Comparison of ENCODE assay signal across 8 mouse cellular contexts in genomic region chr14:55745861-55746237, GRCm38 (mm10). TPM values are rescaled to one million over a fixed set of nuclear protein-coding genes. Genes with fewer than 3 reads are reported as not detected.
DNase-seq lines count a peak whose midpoint lies in the region; ATAC-seq and TF ChIP-seq lines count a peak whose summit lies in the region.

No protein-coding gene starts in this region.

- no peak for ATAC-seq in heart, embryonic 12.5 days (ENCODE audit: insufficient number of reproducible peaks, low FRiP score)
- no peak for ATAC-seq in forebrain, embryonic 14.5 days
- no peak for ATAC-seq in liver, embryonic 15.5 days (ENCODE audit: insufficient read depth)

- peak overlapping the region; percentile 99 for H3K4me2 ChIP-seq in heart, embryonic 12.5 days
- peak overlapping the region; percentile 93 for H3K4me2 ChIP-seq in forebrain, embryonic 14.5 days (ENCODE audit: low read length)
- H3K4me2 ChIP-seq in liver, embryonic 15.5 days = peak overlapping the region; percentile 90

- WGBS in heart, embryonic 12.5 days = 0% methylated on average over 31 of the region's 31 CpGs
- under 1% methylated on average over 30 of the region's 31 CpGs for WGBS in forebrain, embryonic 14.5 days
- WGBS in liver, embryonic 15.5 days (ENCODE audit: insufficient replicate concordance) = under 1% methylated on average over 31 of the region's 31 CpGs

- H3K36me3 ChIP-seq in heart, embryonic 12.5 days = peaks cover 34% of the 10 kb centered on the region
- peaks cover 59% of the 10 kb centered on the region for H3K36me3 ChIP-seq in E14TG2a.4 (ENCODE audit: insufficient read depth, low read length)
- peaks cover 23% of the 10 kb centered on the region for H3K36me3 ChIP-seq in forebrain, embryonic 14.5 days (ENCODE audit: control insufficient read depth, insufficient read depth, low read length)
- H3K36me3 ChIP-seq in liver, embryonic 15.5 days (replicated peaks) = peaks cover 30% of the 10 kb centered on the region

- H3K4me1 ChIP-seq in heart, embryonic 12.5 days (replicated peaks) = peaks cover 22% of the 10 kb centered on the region
- H3K4me1 ChIP-seq in E14TG2a.4 (replicated peaks; ENCODE audit: low read depth, low read length) = peaks cover 32% of the 10 kb centered on the region
- peaks cover 16% of the 10 kb centered on the region for H3K4me1 ChIP-seq in forebrain, embryonic 14.5 days (ENCODE audit: control insufficient read depth, insufficient read depth, low read length)
- peaks cover 41% of the 10 kb centered on the region for H3K4me1 ChIP-seq in liver, embryonic 15.5 days (replicated peaks)

- peak overlapping the region; percentile 20; the same call in 1 of the 2 replicates for H3K27ac ChIP-seq in heart, embryonic 12.5 days (ENCODE audit: poor library complexity, severe bottlenecking)
- H3K27ac ChIP-seq in forebrain, embryonic 14.5 days (ENCODE audit: low read depth, low read length) = peak overlapping the region; percentile 46; the same call in 1 of the 2 replicates
- H3K27ac ChIP-seq in liver, embryonic 15.5 days (replicated peaks) = peak overlapping the region; percentile 75

- TF ChIP-seq CTCF in E14TG2a.4 (conservative IDR thresholded peaks at IDR 0.05; ENCODE audit: low read length) = no peak

- no peaks in the 10 kb centered on the region for H3K27me3 ChIP-seq in heart, embryonic 12.5 days (replicated peaks)
- H3K27me3 ChIP-seq in E14TG2a.4 (ENCODE audit: insufficient read depth, low read length) = no peaks in the 10 kb centered on the region
- no peaks in the 10 kb centered on the region for H3K27me3 ChIP-seq in forebrain, embryonic 14.5 days (replicated peaks; ENCODE audit: control insufficient read depth, insufficient read depth, low read length)
- H3K27me3 ChIP-seq in liver, embryonic 15.5 days = no peaks in the 10 kb centered on the region

- H3K9ac ChIP-seq in heart, embryonic 12.5 days = peak overlapping the region; percentile 88
- H3K9ac ChIP-seq in forebrain, embryonic 14.5 days (ENCODE audit: low read length) = peak overlapping the region; percentile 86
- peak overlapping the region; percentile 78 for H3K9ac ChIP-seq in liver, embryonic 15.5 days

- no peak for DNase-seq in heart, adult 8-10 months (ENCODE audit: low spot score)
- no peak for DNase-seq in forebrain, embryonic 14.5 days (ENCODE audit: low spot score)
- DNase-seq in cerebellum, adult 8-10 months = no peak
- no peak for DNase-seq in cerebellum, postnatal 14 days
- DNase-seq in cerebellum, adult 9-11 months = no peak

- no peaks in the 10 kb centered on the region for H3K9me3 ChIP-seq in heart, embryonic 12.5 days (replicated peaks)
- H3K9me3 ChIP-seq in E14TG2a.4 (ENCODE audit: low read length) = no peaks in the 10 kb centered on the region
- H3K9me3 ChIP-seq in forebrain, embryonic 14.5 days (replicated peaks; ENCODE audit: control insufficient read depth, low read length) = no peaks in the 10 kb centered on the region
- H3K9me3 ChIP-seq in liver, embryonic 15.5 days (replicated peaks) = no peaks in the 10 kb centered on the region

- H3K4me3 ChIP-seq in heart, embryonic 12.5 days = peak overlapping the region; percentile 84
- peak overlapping the region; percentile 98 for H3K4me3 ChIP-seq in E14TG2a.4 (replicated peaks; ENCODE audit: low read length)
- peak overlapping the region; percentile 80 for H3K4me3 ChIP-seq in forebrain, embryonic 14.5 days (ENCODE audit: low read depth, low read length)
- peak overlapping the region; percentile 85 for H3K4me3 ChIP-seq in liver, embryonic 15.5 days (replicated peaks)

RNA-seq across cellular contexts. Expression of gene Nop9, which starts 0.4 kb away (rescaled TPM):
- 27.7 and 30.6 TPM in 2 replicates for polyA plus RNA-seq in heart, embryonic 12.5 days (2016; fragmentation: Nextera tagmentation; extraction: Ambion mirVana)
- total RNA-seq in heart, adult 8-10 months (2022) = 10 to 100 TPM in 3 of 4 experiments, 1 to 10 TPM in 1; 9.6 to 13.2 (median 11.0) TPM
- polyA plus RNA-seq in forebrain, embryonic 14.5 days (2014; fragmentation: Nextera tagmentation; extraction: Ambion mirVana) = 36.3 and 36.6 TPM in 2 replicates
- 23.4 and 24.4 TPM in 2 replicates for polyA plus RNA-seq in liver, embryonic 15.5 days (2015; fragmentation: Nextera tagmentation; extraction: Ambion mirVana)

RNA-seq across cellular contexts. Expression of gene Dhrs1, which starts 0.4 kb away (rescaled TPM):
- polyA plus RNA-seq in heart, embryonic 12.5 days (2016; fragmentation: Nextera tagmentation; extraction: Ambion mirVana) = 59.2 and 60.8 TPM in 2 replicates
- 10 to 100 TPM; 38.3 to 46.8 (median 43.2) TPM for total RNA-seq in heart, adult 8-10 months (2022)
- 83.8 and 84.4 TPM in 2 replicates for polyA plus RNA-seq in forebrain, embryonic 14.5 days (2014; fragmentation: Nextera tagmentation; extraction: Ambion mirVana)
- polyA plus RNA-seq in liver, embryonic 15.5 days (2015; fragmentation: Nextera tagmentation; extraction: Ambion mirVana) = 39.4 and 43.5 TPM in 2 replicates

RNA-seq across cellular contexts. Expression of gene Cideb, which starts 12.4 kb away (rescaled TPM):
- polyA plus RNA-seq in heart, embryonic 12.5 days (2016; fragmentation: Nextera tagmentation; extraction: Ambion mirVana) = 1.0 and 1.2 TPM in 2 replicates
- total RNA-seq in heart, adult 8-10 months (2022) = 1 to 10 TPM in 3 of 4 experiments, under 1 TPM in 1; 0.95 to 1.9 (median 1.4) TPM
- polyA plus RNA-seq in forebrain, embryonic 14.5 days (2014; fragmentation: Nextera tagmentation; extraction: Ambion mirVana) = 0.14 TPM in 1 of 2 replicates, not detected in the other
- polyA plus RNA-seq in liver, embryonic 15.5 days (2015; fragmentation: Nextera tagmentation; extraction: Ambion mirVana) = 57.5 and 77.8 TPM in 2 replicates

RNA-seq across cellular contexts. Expression of gene Ltb4r2, which starts 15.4 kb away (rescaled TPM):
- 0.49 and 0.54 TPM in 2 replicates for polyA plus RNA-seq in heart, embryonic 12.5 days (2016; fragmentation: Nextera tagmentation; extraction: Ambion mirVana)
- under 1 TPM; 0.06 to 0.19 (median 0.13) TPM for total RNA-seq in heart, adult 8-10 months (2022)
- 0.07 and 0.14 TPM in 2 replicates for polyA plus RNA-seq in forebrain, embryonic 14.5 days (2014; fragmentation: Nextera tagmentation; extraction: Ambion mirVana)
- 0.74 and 0.93 TPM in 2 replicates for polyA plus RNA-seq in liver, embryonic 15.5 days (2015; fragmentation: Nextera tagmentation; extraction: Ambion mirVana)

RNA-seq across cellular contexts. Expression of gene Ltb4r1, which starts 19.9 kb away (rescaled TPM):
- polyA plus RNA-seq in heart, embryonic 12.5 days (2016; fragmentation: Nextera tagmentation; extraction: Ambion mirVana) = 0.49 and 0.76 TPM in 2 replicates
- under 1 TPM in 3 of 4 experiments, not detected in 1; 0.19 to 0.49 (median 0.26) TPM for total RNA-seq in heart, adult 8-10 months (2022)
- 0.28 TPM in 1 of 2 replicates, not detected in the other for polyA plus RNA-seq in forebrain, embryonic 14.5 days (2014; fragmentation: Nextera tagmentation; extraction: Ambion mirVana)
- polyA plus RNA-seq in liver, embryonic 15.5 days (2015; fragmentation: Nextera tagmentation; extraction: Ambion mirVana) = 14.0 and 14.5 TPM in 2 replicates

Comparison
In these comparisons a context has a peak if more than half of its experiments do, and no peak if none do; other contexts are left out.
1. H3K27ac ChIP-seq: peak in every context shown above with its lines; median percentile 75 in liver, embryonic 15.5 days; 46 in forebrain, embryonic 14.5 days; 20 in heart, embryonic 12.5 days.
2. RNA of gene Cideb, which starts 12.4 kb away (polyA plus RNA-seq): 57.5 to 77.8 TPM in liver, embryonic 15.5 days; 1.0 to 1.2 TPM in heart, embryonic 12.5 days and 0.14 TPM in forebrain, embryonic 14.5 days; every median in the first group is over 10 times any median in the second.
3. Peak in every context shown above with its lines, with median percentiles within 50 percentile points of each other: H3K4me2 ChIP-seq, H3K4me3 ChIP-seq and H3K9ac ChIP-seq.